Mouse (Mus musculus) urinary bladder, adult 18-20 months (tissue): ENCODE measurements around the gene Arhgap31.

Source experiments
- DNase-seq, 2 experiments: peaks; one replicate each; pipeline ENCODE4 v3.0.0; 2022; ENCODE audit warnings: low spot score in 2 of 2, mixed read lengths in 2 of 2

The Arhgap31 gene

GRCm38 (mm10) chr16:38712581-38713403 is at the start of gene Arhgap31:
Gene Arhgap31 (minus strand): TSS chr16:38713274.
- DNase-seq, result peak; percentile 71

- DNase-seq, result no peak
Observed at GRCm38 (mm10) chr16:38762401-38762800, 49.3 kb upstream of the Arhgap31 start.

DNA sequence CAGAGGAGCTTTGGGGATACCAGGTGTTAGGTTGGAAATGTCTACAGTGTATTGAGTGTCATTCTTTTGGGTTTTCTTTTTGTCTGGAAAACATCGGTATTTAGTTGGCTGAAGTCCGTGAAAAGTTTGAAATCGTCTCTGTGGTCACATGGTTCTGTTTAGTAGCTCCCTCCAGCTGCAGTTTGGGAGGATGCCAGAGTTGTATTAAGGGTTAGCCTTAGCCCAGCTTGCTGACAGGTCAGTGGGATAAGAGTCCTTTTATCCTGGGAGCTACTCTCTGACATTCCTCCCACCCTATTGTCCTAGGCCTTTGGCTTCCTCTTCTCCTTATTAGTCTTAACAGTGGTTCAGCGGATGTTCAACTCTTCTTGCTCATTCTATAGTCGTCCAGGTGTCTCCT is 48.9 kb upstream of the Arhgap31 start:
- DNase-seq, result no peak

DNA sequence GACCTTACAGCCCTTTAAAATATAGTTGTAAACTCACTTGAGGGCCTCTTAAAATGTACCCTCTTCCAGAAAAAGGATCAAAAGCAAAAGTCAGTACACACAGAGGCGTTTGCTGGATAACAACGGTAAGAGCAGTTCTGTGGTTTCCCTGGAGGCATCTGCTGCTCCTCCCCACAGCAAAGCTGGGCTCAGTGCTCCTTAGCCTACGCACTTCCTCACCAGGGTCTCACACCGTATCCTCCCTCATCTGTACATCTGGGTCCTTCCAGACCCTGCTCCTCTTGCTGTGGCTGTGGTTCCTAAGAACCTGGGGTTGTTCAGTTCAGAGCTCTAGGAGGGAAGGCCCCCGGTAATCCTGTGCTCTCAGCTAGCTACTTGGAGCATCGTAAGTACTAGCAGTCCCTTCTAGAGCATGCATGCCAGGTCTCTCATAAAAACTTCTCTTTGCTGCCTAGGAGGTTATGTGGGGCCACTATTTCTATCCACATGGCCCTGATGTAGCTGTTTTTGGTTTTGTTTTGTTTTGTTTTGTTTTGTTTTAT is 47.8 kb upstream of the Arhgap31 start:
- DNase-seq, result no peak

GRCm38 (mm10) chr16:38760239-38760638 is 47.2 kb upstream of the Arhgap31 start:
- DNase-seq, result no peak

DNA sequence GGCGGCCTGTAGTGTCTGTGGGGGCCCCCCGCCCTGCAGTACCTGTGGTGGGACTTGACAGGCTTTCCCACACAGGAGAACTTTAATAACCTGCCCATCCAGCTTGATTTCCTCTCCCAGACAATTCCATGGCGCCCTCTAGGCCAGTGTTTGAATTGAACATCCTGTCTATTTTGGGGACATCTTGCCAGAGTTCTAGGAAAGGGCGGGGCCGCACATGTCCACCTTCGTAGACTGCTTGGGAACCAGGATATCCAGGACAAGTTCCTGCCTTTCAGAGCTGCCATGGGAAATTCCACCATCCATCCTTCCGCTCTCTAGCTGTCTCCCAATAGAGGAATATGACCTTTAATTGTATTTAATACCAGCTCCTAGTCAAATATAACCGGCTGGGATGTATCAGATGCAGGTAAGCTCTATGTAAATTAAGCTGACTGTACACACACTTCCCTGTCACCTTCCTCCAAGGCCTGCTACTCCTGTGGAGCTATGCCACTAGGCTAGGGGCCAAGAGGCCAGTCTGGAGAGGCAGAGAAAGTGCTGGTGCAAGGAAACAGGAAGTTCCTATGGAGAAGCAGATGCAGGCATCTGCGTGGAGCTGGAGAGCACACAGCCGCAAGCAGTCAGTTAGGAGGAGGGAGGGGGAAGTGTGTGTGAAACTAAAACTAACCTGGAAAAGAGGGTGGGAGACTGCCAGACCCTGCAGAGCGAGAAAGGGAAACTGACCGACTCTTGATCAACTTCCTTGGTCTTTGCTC is 45.2 kb upstream of the Arhgap31 start:
- DNase-seq, result no peak

GRCm38 (mm10) chr16:38757626-38758025 is 44.6 kb upstream of the Arhgap31 start:
- no peak for DNase-seq

GRCm38 (mm10) chr16:38756572-38756971 is 43.5 kb upstream of the Arhgap31 start:
- DNase-seq, result no peak

DNA sequence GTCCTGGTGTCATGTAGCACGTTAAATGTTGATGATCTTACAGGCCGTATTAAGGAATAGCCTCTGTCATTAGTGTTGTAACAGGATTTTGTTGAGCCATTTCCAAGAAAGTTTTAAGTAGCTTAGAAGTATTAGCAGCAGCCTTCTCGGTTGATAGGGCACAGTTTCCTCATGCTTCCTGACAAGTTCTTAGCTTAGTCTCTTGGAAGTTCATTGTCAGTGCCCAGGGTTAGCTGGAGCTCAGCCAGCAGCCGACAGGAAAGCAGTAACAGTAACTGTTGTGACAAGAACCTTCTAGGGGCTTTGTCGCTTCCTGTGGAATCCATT is 43.1 kb upstream of the Arhgap31 start:
- no peak for DNase-seq

- DNase-seq, result no peak
Observed at GRCm38 (mm10) chr16:38755452-38756176, 42.5 kb upstream of the Arhgap31 start.

- DNase-seq, result no peak
Observed at GRCm38 (mm10) chr16:38753631-38754030, 40.6 kb upstream of the Arhgap31 start.

DNA sequence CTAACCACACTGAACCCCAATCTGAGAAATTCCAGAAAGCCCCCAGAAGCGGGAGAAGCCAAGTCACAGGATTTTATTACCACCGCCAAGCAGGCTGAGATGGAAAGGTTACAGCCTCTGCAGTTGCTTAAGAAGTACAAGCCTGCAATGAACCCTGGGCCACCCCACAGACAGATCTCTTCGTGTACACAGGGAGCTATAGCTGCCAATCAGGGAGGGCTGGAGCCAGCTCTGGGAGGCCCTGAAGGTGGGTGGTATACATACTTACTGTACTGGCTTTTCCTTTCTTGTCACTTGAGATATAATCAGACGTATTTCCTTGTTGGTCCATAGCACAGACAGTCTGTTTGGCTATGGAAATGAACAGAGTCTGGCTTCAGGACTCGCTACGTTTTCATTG is 37.7 kb upstream of the Arhgap31 start:
- DNase-seq, result no peak

DNA sequence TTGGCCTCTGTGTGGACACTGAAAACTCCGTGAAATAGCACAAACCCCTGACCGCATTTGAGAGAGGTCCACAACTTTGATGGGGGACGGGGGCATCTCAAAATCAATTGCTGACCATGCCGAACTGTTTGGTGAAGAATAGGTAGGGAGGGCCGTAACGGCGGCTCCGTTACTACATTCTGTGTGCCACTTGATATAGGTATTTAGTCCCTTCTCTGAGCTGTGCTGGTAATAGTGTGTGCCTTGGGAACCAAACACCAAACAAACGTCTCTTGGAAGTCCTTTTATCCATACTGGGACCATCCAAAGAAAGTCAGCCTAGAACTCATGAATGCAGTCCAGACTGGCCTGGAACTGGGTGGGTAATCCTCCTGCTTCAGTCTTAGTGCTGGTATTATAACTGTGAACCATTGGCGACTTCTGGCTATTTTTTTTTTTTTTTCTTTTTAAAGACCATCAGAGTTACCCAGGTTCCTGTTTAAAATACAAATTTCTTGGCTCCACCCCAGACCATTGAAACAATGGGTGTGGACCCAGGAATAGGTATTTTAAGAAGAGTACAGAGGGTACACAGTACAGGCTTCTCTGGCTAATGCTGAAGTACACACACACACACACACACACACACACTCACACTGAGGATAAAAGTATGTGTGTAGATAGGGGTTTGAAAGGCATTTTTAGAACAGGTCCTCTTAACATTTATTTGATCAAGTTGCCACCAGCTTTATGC is 31.0 kb upstream of the Arhgap31 start:
- no peak for DNase-seq

DNA sequence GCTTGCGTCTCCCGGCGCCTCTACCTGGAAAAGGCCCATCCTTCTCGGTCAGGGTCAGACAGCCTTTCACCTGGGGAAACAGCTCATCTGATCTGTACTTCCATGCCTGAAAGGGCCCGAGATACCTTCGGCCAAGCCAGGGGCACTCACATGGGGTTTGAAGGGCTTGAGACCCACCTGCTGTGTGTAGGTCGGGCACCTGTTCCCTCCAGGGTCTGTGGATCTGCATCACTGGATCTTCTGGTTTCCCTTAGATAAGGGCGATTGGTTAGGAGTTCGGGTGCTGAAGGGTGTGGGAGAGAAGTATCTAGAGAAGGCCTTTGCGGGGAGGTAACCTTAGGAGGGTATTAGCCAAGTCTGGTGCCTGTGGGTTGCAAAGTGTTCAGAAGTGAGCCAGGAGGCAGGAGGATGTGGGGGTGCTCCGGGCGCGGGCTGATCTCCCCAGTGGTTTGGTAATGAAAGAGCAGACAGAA is 29.6 kb upstream of the Arhgap31 start:
- DNase-seq, result peak in 1 of 2 experiments; percentile 52

GRCm38 (mm10) chr16:38742113-38742658 is 29.1 kb upstream of the Arhgap31 start, which contains the start of gene B4galt4:
Gene B4galt4 (plus strand): TSS chr16:38742264.
- DNase-seq, result peak; percentile 75 to 77

GRCm38 (mm10) chr16:38741204-38741903 is 28.3 kb upstream of the Arhgap31 start:
- DNase-seq, result no peak

DNA sequence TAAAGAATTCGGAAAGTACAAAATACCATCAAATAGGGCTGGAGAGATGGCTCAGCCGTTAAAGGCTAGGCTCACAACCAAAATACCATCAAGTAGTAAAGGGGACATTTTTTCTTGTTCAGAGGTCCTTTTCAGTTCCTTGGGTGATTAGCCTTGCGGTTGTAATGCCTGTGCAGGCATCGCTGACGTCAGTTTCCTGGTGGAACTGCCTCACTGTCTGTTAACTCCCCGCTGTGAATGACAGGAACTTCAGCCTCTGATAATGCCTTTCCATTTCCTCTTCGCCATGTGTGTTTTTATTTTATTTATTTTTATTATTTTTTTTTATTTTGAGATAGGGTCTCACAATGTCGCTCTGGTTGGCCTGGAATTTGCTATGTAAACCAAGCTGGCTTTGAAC is 17.8 kb upstream of the Arhgap31 start:
- no peak for DNase-seq

GRCm38 (mm10) chr16:38729610-38730288 is 16.7 kb upstream of the Arhgap31 start:
- DNase-seq, result no peak

- DNase-seq, result no peak
Observed at GRCm38 (mm10) chr16:38729139-38729538, 16.1 kb upstream of the Arhgap31 start.
